Mouse (Mus musculus) megakaryocyte, embryonic 14.5 days (primary cell): Measurements from ENCODE around the gene Pkib. TPM values are rescaled to one million over a fixed set of nuclear protein-coding genes. Genes with fewer than 3 reads are reported as not detected.
A peak's percentile ranks its signal among the peaks of the same experiment; 100 is the strongest.

Source experiments
- H3K27me3 ChIP-seq: replicated peaks from 2 replicates; pipeline ENCODE3; 2012; ENCODE audit warnings: inconsistent platforms
- H3K36me3 ChIP-seq: replicated peaks from 2 replicates; pipeline ENCODE3; 2012; ENCODE audit warnings: low read length, inconsistent platforms, mixed read lengths
- H3K4me1 ChIP-seq: 2 replicates; pipeline ENCODE4 v1.6.1; 2012; ENCODE audit warnings: inconsistent platforms
- H3K4me3 ChIP-seq: replicated peaks from 2 replicates; pipeline ENCODE3; 2012; ENCODE audit warnings: moderate library complexity, mild to moderate bottlenecking, inconsistent platforms
- H3K9me3 ChIP-seq: 2 replicates; pipeline ENCODE4 v1.6.1; 2012; ENCODE audit warnings: inconsistent platforms
- FLI1 ChIP-seq: IDR thresholded peaks from 2 replicates; pipeline ENCODE4 v1.6.1; 2012; ENCODE audit warnings: low read length, inconsistent platforms, mixed read lengths
- GATA1 ChIP-seq: IDR thresholded peaks from 3 replicates; pipeline ENCODE4 v1.6.1; 2012; ENCODE audit warnings: mixed read lengths, low read length, inconsistent platforms, borderline replicate concordance
- polyA plus RNA-seq: library from polyadenylated mRNA; stranded (reverse); fragments of >175 nt; gene quantifications from 2 replicates; pipeline ENCODE4 v1.2.3, GENCODE M21; 2012; ENCODE audit warnings: low replicate concordance; ENCODE audit not compliant: insufficient read depth

Pkib gene
- polyA plus RNA-seq, 1 experiment, result 1.1 TPM

DNA sequence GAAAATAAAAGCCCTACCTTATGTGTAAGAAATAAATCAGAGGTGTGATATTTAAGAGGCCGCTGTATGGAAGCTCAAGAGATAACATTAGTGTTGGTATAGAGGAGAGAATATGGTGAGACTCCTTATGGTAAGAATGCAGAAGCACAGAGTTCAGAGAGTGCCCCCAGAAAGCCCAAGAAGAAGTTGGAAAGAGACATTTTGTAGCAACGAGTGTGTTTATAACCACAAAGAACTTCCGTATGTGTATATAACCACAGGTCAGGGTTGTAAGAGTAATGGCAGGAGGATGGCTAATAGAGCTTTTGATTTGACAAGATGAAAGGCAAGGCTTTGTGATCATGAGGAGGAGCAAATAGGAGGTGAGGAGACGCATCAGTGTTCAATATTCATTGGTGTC lies 6.5 kb downstream of the Pkib start:
- Histone ChIP-seq H3K27me3 (no peaks in the 10 kb centered on the region), H3K4me3 (no peak overlapping the region), H3K9me3 (no peaks in the 10 kb centered on the region), H3K4me1 (peaks cover 12% of the 10 kb centered on the region), H3K36me3 (no peaks in the 10 kb centered on the region)
- TF ChIP-seq FLI1 (no peak), GATA1 (no peak)

DNA sequence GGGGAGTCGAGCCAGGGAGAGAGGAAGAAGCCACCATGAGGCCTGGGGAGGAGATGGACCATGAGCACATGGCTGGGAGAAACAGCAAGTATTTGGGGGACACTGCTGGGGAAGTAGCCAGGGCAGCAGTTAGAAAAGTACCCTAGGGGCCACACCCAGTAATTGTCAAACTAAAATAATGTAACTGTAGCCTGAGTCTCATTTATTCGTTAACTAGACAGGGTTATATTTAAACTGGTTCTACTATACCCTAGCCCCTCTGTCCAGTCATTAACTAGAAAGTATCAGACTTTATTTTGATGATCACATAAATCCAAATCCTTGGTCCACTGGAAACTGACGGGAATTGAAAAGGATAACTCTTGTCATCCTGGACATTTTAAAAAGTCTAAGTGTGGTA lies 7.8 kb downstream of the Pkib start:
- Histone ChIP-seq H3K4me1 (peaks cover 12% of the 10 kb centered on the region), H3K4me3 (no peak overlapping the region), H3K9me3 (no peaks in the 10 kb centered on the region)

GRCm38 (mm10) chr10:57653297-57653696 lies 21.5 kb downstream of the Pkib start:
- Histone ChIP-seq H3K27me3 (no peaks in the 10 kb centered on the region), H3K4me1 (peaks cover 6% of the 10 kb centered on the region; the same call in 1 of the 2 replicates), H3K9me3 (peaks cover 7% of the 10 kb centered on the region), H3K4me3 (no peak overlapping the region), H3K36me3 (no peaks in the 10 kb centered on the region)
- TF ChIP-seq FLI1 (no peak), GATA1 (no peak)

More for the DNA sequence above, 7.8 kb downstream of the Pkib start:
- no peaks in the 10 kb centered on the region for H3K27me3 ChIP-seq
- no peaks in the 10 kb centered on the region for H3K36me3 ChIP-seq
- TF ChIP-seq FLI1 (no peak), GATA1 (no peak)

GRCm38 (mm10) chr10:57660505-57660904 lies 28.7 kb downstream of the Pkib start:
- Histone ChIP-seq H3K27me3 (no peaks in the 10 kb centered on the region), H3K4me3 (no peak overlapping the region), H3K4me1 (no peaks in the 10 kb centered on the region), H3K36me3 (no peaks in the 10 kb centered on the region), H3K9me3 (peaks cover 7% of the 10 kb centered on the region)
- no peak for TF ChIP-seq FLI1
- no peak for TF ChIP-seq GATA1

- Histone ChIP-seq H3K36me3 (no peaks in the 10 kb centered on the region), H3K4me3 (no peak overlapping the region), H3K9me3 (no peaks in the 10 kb centered on the region), H3K27me3 (no peaks in the 10 kb centered on the region), H3K4me1 (no peaks in the 10 kb centered on the region)
- TF ChIP-seq FLI1 (no peak), GATA1 (no peak)
Observed at GRCm38 (mm10) chr10:57663758-57664157, 32.0 kb downstream of the Pkib start.

GRCm38 (mm10) chr10:57664253-57664652 lies 32.5 kb downstream of the Pkib start:
- no peaks in the 10 kb centered on the region for H3K36me3 ChIP-seq
- H3K27me3 ChIP-seq, result no peaks in the 10 kb centered on the region
- TF ChIP-seq FLI1, result no peak
- no peaks in the 10 kb centered on the region for H3K9me3 ChIP-seq
- no peaks in the 10 kb centered on the region for H3K4me1 ChIP-seq
- no peak overlapping the region for H3K4me3 ChIP-seq

- TF ChIP-seq FLI1 (no peak), GATA1 (no peak)
Observed at GRCm38 (mm10) chr10:57675740-57676139, 44.0 kb downstream of the Pkib start.

GRCm38 (mm10) chr10:57687999-57688398 lies 56.2 kb downstream of the Pkib start:
- Histone ChIP-seq H3K4me1 (peaks cover 5% of the 10 kb centered on the region; the same call in 1 of the 2 replicates), H3K36me3 (no peaks in the 10 kb centered on the region), H3K9me3 (no peaks in the 10 kb centered on the region), H3K4me3 (no peak overlapping the region), H3K27me3 (no peaks in the 10 kb centered on the region)
- no peak for TF ChIP-seq FLI1
- TF ChIP-seq GATA1, result no peak

More at GRCm38 (mm10) chr10:57675740-57676139, 44.0 kb downstream of the Pkib start:
- Histone ChIP-seq H3K36me3 (no peaks in the 10 kb centered on the region), H3K27me3 (no peaks in the 10 kb centered on the region), H3K9me3 (no peaks in the 10 kb centered on the region), H3K4me3 (peak overlapping the region; percentile 9), H3K4me1 (peaks cover 4% of the 10 kb centered on the region; the same call in 1 of the 2 replicates)

GRCm38 (mm10) chr10:57690161-57690560 lies 58.4 kb downstream of the Pkib start:
- peaks cover 5% of the 10 kb centered on the region; the same call in 1 of the 2 replicates for H3K4me1 ChIP-seq
- no peaks in the 10 kb centered on the region for H3K9me3 ChIP-seq
- TF ChIP-seq GATA1 (no peak), FLI1 (no peak)
- no peaks in the 10 kb centered on the region for H3K27me3 ChIP-seq
- H3K36me3 ChIP-seq, result no peaks in the 10 kb centered on the region
- H3K4me3 ChIP-seq, result no peak overlapping the region

- H3K9me3 ChIP-seq, result no peaks in the 10 kb centered on the region
- H3K4me1 ChIP-seq, result no peaks in the 10 kb centered on the region
- H3K36me3 ChIP-seq, result no peaks in the 10 kb centered on the region
- no peak for TF ChIP-seq FLI1
- TF ChIP-seq GATA1, result no peak
- H3K27me3 ChIP-seq, result no peaks in the 10 kb centered on the region
- no peak overlapping the region for H3K4me3 ChIP-seq
Observed at GRCm38 (mm10) chr10:57702246-57702645, 70.5 kb downstream of the Pkib start.

DNA sequence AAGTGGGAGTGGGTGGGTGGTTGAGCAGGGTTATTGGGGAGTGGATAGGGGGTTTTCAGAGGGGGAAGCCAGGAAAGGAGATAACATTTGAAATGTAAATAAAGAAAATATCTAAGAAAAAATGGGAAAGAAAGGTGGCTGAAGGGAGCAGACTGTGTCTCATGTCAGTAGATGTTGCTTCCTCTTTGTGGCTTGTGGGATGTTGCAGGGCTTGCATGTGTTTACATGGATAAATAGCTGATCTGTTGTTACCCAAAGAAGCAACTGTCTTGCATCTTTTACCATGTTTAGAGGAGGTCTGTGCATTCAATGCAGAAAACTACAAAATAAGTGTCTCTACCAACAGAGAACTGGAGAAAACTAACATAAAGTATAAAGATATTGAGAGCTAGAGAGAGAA lies 89.3 kb downstream of the Pkib start:
- Histone ChIP-seq H3K36me3 (no peaks in the 10 kb centered on the region), H3K4me3 (peak overlapping the region; percentile 40), H3K9me3 (no peaks in the 10 kb centered on the region), H3K4me1 (peaks cover 21% of the 10 kb centered on the region), H3K27me3 (no peaks in the 10 kb centered on the region)
- no peak for TF ChIP-seq FLI1
- TF ChIP-seq GATA1, result no peak
